Mouse (Mus musculus) liver, adult (tissue): ENCODE measurements around the gene Sox13.
A peak's percentile ranks its signal among the peaks of the same experiment; 100 is the strongest.

Experiments
- GATA4 ChIP-seq: IDR thresholded peaks from 2 replicates; pipeline ENCODE4 v1.6.1; 2014; ENCODE audit warnings: mild to moderate bottlenecking, low read length; ENCODE audit not compliant: insufficient replicate concordance

The Sox13 gene

DNA sequence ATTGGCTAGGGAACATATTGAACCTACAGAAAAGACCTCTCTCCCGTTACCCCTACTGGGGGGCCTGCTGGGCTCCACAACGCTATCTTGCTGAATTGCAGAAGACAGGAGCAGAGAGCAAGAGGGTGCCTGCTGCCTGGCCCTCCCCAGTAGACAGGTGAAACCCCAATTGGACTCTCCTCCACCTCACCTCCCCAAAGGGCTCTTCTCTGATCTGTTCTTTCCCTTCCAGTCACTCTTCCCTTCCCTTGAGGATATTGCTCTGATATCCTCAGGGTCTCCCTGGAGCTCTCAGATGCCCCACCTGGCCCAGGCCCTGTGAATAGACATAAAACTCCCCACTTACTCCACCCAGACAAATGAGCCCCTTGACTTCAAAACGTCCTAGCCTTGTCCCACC lies 7.1 kb downstream of the Sox13 start:
- no peak for TF ChIP-seq GATA4

DNA sequence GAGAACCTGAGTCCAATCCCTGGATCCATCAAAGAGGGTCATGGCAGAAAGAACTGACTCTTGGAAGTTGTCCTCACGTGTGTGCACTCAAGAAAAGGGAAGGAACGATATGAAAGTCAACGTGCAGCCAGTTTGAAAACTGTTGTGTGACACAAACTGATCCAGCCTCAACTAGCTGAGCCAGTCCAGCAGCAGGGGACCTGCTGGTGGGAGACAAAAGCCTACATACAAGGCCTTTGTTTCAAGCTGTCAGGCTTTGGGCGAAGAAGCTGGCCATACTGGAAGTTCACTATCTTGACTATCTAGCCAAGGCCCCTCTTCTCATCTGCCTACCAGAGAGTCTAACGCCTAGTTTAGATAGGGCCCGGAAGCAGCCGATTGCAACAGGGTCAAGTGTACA lies 7.7 kb downstream of the Sox13 start:
- TF ChIP-seq GATA4: no peak

DNA sequence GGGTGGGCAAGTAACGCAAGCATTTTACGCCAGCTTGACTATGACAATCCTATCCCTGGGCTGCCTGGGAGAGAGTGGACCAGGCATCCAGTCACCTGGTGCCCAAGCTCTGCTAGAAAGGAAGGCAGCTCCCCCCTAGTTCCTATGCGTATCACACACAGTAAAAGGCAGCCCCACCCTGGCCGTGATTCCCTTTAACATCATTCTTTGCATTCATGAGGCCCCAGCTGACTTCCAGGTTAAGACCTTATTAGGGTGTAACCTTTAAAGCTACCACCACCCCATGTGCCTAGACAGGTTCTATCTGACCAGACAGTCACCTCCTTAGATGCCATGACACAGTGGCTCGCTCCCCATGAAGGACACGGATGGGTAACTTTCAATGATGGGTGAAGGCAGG lies 8.7 kb downstream of the Sox13 start:
- no peak for TF ChIP-seq GATA4

DNA sequence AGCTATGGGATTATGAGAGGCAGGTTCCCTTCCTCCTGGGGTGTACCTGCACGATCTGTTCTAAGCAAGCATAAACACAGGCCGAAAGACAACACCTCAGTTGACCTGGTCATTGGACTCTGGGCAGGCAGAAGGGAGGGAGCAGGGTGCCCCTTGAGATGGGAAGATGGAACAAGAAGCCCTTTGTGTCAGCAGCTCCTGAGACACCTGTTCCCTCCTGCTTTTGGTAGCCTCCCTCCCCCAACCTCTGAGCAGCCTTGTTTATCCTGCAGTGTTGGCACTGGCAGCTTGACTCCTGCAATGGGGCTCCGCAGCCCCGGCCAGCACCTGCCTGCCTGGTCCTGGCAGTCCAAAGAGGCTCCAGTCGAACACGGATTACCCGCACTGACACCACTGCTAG lies 9.1 kb downstream of the Sox13 start:
- no peak for TF ChIP-seq GATA4

DNA sequence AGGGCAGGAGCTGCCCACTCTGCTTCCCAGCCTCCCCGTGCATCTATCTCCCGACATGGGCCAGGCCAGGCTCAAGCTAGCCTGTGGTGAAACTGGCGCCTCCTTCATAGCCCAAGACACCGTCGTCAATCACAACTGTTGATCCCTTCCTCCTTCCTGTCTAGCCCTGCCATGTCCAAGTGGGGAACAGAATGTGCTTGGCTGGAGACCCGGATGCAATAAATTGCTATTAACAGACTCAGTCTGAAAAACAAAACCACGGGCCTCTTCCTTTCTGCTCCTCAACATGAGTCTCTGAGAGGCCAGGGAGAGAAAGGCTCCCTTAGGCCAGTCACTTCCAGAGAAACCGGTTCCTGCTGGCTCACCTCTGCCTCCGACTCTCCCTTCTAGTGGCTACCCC lies 11.2 kb downstream of the Sox13 start:
- TF ChIP-seq GATA4: peak; percentile 21; the same call in 1 of the 2 replicates

DNA sequence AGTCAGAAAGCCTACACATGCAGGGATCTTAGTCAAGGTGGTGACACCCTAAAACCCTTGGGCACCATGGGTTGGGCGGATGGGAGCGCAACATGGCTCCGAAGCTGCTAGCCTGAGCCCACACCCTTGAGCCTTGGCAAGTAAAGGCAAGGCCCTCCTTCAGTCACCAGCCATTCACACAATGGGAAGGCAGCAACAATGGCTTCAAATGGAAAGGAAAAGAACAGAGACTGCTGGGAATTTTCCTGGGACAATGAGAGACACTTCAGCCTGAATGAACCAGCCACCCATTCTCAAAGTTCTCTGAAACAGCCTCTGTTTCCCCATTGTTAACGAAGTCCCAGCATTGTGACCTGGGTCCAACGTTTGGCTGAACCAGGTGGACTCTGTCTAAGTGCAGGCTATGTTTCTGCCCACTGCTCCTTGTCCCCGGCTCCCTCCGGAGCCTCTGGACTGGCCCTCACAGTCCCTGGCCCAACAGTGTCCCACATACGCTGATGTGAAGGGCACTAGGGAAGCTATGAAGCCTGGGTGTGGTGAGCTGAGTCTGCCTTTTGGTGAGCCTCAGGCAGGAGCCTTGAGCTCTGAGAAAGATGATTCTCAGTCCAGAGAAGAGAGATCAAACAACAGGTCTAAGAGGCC lies 12.6 kb downstream of the Sox13 start:
- no peak for TF ChIP-seq GATA4

DNA sequence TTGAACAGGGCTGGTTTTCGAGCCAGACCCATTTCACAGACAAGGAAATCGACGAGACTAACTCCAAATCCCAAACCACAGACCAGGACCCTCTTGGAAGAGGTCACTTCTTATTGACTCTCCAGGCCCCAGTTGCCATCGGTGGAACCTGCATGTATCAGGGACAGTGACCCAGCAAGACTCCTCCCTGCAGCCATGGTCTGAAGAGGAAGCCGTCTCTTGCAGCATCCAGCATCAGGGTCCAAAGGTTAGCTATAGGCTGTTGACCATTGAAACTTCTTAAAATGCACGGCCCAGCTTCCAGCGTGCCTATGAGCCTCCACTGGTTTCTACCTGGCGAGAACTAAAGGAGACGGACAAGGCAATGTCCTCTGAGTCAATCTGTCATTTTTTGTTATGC lies 14.4 kb downstream of the Sox13 start:
- no peak for TF ChIP-seq GATA4

DNA sequence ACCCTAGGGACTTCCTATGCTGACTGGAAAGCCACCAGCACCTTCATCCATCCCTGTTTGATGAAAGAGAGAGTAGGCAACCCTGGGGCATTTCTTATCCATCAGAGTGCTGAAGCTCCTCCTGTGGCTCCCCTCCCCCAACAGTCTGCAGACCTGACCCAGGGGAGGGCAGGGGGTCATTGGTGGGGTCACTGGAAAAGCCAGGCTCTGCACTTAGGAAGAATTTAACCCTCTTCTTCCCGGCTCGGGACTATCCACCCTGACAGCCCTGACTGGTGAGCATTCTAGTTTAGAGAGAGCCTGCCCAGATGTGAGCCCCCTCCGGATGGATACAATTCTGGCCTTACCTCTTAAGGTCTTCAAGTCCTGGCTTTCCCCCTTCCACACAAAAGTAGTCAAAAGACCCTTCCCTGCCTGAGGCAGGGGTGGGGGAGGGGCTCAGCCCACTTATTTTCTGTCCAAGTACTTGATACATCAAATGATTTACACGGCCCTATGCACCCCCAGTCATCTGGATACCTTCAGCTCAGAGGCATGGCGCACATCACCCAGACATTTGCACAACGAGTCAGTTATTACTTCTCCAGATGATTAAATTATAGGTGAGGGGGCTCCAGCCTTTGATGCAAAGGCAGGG lies 15.2 kb downstream of the Sox13 start:
- TF ChIP-seq GATA4: no peak

DNA sequence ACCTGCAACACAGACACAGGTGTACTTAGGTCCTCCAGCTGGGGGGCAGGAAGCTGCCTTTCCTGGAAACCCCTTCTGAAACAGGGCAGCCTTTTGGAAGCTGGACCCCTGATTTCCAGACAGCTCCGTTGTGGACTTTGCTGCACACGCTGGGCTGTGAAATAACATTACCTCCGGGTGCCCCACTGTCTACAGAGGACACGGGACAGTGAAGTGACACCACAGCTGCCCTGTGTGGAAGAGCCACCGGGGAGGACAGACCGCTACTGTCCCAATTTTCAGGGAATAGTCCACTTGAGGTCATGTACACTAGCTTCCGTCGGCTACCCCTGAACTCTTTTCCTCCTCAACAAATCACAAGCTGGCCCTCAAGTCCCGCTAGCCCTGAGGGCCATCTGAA lies 15.9 kb downstream of the Sox13 start:
- TF ChIP-seq GATA4: no peak

DNA sequence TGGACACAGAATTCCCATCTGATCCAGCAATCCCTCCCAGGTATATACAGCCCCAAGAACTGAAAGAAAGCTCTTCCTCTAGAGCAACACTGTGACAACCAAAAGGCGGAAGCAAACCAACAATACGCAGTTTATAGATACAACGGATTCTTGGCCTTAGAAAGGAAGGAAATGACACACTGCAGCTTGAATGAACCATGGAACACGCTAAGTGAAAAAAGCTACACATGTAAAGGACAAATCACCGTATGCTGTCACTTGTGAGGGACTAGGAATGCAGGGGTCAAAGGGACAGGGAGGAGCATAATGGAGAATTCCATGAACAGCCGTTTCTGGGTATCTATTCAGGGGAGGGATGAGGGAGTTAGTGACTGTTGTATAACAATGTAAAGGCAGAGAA lies 16.7 kb downstream of the Sox13 start:
- TF ChIP-seq GATA4: no peak

DNA sequence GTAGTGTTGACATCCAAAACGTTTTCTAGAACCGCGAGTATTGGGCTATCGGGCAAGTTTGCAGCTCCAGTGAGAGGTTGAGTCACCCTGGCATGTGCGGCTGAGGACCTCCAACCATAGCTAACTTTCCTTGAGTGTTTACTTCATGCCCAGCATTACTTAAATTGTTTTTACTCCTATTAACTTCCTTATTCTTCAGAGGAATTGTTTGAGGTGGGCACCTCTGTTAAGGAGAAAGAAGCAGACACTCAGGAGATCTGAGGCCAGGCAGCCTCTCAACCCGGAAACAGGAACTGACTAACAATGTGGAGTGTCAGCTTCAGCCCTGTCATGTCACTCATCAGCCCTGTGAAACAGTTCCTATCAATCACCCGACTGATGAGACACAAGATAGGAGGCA lies 17.6 kb downstream of the Sox13 start:
- TF ChIP-seq GATA4: no peak

DNA sequence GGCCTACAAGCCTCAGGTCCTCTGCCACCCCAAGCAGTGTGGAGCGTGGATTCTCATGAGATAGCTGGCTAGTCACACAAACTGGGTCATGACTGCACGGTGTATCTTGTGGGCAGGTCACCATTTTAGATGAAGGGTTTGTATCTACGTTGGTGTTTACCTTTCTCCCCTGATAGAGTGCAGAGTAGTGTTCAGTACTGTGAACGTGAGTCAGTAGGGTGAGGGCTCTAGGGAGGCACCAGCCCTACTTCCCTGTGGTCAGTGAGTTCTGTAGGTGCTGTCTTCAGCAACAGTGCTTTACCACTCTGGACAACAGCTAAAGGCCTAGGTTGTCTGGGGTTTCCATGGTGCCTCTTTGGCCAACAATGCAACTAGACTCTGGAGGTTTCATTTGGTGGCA lies 20.2 kb downstream of the Sox13 start:
- TF ChIP-seq GATA4: no peak

DNA sequence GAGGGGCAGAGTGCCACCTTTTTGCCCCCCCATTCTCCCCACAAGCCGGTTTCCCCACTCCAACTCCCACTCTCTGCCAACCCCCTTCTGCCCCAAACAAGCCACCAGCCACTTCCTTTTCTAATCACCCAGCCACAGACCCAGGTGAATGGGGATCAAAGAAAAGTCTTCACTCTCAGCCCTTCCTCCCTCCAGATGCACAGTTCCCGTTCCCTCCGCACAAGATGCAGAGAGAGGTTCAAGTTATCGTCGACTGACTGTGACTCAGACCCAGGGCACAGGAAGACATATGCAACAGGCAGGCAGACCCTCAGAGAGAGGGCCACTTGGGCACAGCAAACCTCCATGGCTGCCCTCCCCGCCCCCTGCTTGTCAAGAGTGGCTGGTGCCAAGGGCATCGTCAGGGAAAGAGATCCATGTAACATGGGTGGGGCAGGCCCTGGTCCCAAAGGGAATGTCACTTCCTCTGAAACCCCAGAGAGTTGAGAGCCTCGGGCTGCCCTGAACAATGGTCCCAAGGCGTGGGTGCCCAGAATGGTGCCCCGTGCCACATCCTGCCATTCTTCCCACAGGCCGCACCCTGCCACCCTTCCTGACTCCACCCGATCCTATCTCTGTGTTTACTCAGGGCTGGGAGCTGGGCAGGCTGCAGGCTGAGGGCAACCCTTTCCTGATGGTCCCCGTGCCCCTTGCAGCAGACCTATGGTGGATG lies 24.0 kb downstream of the Sox13 start:
- TF ChIP-seq GATA4: no peak

DNA sequence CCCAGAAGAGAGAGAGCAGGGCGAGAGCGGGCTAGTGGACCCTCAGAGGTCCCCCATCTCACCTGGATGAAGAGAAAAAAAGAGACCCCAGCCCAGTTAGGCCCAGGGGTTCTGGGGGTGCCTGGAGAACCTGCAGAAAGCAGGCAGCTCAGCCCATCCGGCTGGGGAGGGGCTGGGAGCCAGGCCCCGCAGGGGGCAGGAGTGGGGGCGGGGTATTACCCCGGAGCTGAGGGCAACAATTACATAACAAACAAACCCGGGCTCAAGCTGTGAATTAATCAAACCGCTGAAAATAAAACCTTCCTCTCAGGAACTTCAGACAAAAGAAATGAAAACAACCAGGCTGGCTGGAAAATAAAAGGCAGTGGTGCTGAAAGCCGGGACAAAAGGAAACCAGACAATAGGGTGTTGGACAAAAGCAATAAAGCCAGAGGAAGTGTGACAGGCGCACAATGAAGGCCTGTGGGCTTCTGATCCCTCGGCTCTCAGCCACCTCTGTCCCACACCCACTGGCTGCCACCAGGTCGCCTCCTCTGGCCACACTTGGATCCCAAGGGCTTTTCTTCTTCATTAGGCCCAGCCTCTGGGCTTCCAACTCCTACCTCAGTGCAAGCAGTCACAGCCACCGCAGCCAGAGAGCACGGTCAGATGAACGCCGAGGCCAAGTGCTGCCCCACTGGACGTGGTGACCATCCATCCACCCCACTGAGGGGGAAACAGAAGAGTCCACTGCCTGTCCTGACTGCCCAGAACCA lies 26.5 kb downstream of the Sox13 start:
- TF ChIP-seq GATA4: no peak

DNA sequence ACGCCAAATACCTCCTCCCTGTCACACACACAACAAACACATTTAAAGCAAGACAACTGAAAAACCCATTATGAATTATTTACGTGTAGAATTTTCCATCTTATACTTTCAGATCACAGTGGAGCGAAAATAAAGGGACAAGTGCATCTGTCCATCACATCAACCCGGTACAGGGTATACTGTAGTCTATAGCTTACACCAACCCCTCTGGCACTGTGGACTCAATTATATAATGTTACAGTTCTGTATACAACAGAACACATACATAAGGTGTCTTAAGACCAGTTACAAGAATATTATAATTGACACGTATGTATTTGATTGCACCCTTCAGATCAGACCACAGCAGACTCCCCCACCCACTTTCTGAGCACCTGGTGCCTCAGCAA lies 27.1 kb downstream of the Sox13 start:
- no peak for TF ChIP-seq GATA4

DNA sequence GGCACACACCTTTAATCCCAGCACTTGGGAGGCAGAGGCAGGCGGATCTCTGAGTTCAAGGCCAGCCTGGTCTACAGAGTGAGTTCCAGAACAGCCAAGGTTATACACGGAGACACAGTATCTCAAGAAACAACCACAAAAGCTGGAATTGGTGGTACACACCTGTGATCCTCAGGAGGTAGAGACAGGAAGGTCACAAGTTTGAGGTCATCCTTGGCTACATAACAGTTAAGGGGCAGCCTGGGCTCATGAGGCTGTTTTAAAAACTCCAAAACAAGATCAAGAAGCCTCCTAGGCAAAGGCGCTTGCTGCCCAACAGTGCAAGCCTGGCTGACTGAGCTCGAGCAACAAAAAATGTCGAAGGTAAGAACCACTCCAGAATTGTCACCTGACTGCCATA lies 27.5 kb downstream of the Sox13 start:
- no peak for TF ChIP-seq GATA4

DNA sequence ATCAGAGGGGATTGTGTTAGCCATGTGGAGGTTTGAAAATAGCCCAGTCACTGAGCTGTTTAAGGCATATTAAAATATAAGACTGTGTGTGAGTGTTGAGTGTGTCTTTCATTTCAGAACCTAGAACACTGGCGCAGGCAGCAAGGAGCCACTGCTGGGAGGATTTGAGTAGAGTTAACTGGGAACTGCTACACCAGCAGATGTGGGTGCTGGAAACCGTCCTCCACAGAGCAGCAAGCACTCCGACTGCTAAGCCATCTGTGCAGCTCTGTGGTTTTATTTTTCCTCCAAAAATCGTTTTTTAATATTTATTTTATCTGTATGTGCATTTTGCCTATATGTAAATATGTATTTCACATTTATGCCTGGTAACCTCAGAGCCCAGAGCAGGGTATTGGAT lies 29.5 kb downstream of the Sox13 start:
- TF ChIP-seq GATA4: no peak
